Mouse (Mus musculus) inflammation-experienced regulatory T-cells (primary cell): ENCODE results near the gene Ccl19. TPM values are rescaled to one million over a fixed set of nuclear protein-coding genes. Genes with fewer than 3 reads are reported as not detected.

Experiments
- polyA plus RNA-seq, 2 experiments: library from polyadenylated mRNA; unstranded; fragments of 100-300 nt; shearing (Covaris generic); gene quantifications; one replicate each; pipeline ENCODE4 v1.2.1; 2017

The Ccl19 gene
- not detected for polyA plus RNA-seq

DNA sequence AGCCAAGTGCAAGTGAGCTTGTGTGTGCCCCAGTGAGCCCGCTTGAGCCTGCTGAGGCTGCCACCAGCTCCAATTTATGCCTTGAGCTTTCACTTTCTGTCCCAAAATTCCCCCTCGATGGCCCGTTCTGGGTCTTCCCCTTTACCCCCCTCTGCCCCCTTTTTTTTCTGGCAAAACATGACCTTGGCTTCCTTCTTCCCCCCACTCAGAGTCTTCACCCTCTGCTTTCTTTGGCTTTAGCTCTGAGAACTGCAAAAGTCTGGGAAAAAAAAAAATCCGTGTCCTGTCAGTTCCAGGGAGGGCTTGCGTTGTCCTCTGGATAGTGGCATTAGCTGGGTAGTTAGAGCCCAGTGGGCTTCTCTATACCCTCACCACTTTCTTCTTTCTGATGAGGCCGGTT lies at the start of gene Ccl19:
Ccl19 (minus strand) TSS at position 101 of the 400 bp plus-strand sequence.

DNA sequence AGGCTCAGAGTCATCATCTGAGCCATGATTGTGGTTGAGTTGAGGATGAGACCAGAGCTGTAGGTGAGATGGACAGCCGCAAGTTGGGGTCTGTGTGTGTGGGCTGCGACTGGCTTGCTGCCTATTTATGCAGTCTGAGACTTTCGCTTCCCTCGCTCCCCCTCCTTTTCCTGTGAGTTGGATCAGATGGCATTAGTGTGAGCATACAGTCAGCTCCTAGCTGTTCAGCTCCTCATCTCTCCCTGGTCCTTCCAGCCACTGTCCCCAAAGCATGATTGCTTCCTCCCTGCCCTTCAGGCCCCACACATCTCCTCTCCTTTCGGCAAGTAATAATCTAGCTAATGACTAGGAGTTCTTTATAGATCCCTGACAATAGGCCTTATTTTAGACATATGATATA lies 17.5 kb upstream of the Ccl19 start, which contains the start of gene Ccl21a:
Ccl21a (minus strand) TSS at position 101 of the 400 bp plus-strand sequence.

DNA sequence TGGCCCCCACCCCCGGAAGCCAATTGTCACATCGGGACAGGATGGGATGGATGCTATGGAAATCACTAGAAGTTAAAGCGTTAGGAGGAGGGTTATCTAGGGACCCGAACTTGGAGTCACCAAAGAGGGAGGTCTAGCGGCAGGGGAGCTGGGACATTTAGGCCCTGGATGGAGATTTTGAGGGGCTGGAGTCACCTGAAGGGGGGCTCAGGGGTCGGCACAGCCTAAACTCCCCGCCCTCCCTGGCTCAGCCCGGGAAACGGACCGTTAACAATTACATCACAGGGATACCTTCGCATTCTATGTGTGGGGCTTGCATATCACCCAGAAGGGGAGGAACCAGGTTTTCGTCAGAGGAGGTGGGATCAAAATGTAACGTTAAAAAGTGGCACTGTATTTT lies 21.1 kb downstream of the Ccl19 start, which contains the start of gene 4930578G10Rik:
4930578G10Rik (plus strand) TSS at position 301 of the 400 bp plus-strand sequence.

Other genes with a start within 250 kb of the Ccl19 start
- not detected for gene Fam205a2, start 228.4 kb downstream of the Ccl19 start, polyA plus RNA-seq
- gene Gm10591, start 144.4 kb downstream of the Ccl19 start, polyA plus RNA-seq = not detected
- gene Gm2564, start 126.9 kb downstream of the Ccl19 start, polyA plus RNA-seq = under 1 TPM in 1 of 2 experiments, not detected in 1; 0.95 TPM
- not detected for gene Ccl27b, start 101.3 kb downstream of the Ccl19 start, polyA plus RNA-seq
- gene Il11ra2, start 94.7 kb downstream of the Ccl19 start, polyA plus RNA-seq = not detected
- under 1 TPM in 1 of 2 experiments, not detected in 1; 0.54 TPM for gene 4930578G10Rik, start 21.0 kb downstream of the Ccl19 start, polyA plus RNA-seq
- gene Ccl21a, start 17.4 kb upstream of the Ccl19 start, polyA plus RNA-seq = 1 to 10 TPM in 1 of 2 experiments, under 1 TPM in 1; 0.48 to 9.3 TPM
- gene Fam205a1, start 97.3 kb upstream of the Ccl19 start, polyA plus RNA-seq = not detected
- gene Gm12394, start 100.2 kb upstream of the Ccl19 start, polyA plus RNA-seq = under 1 TPM in 1 of 2 experiments, not detected in 1; 0.10 TPM
- gene Fam205c, start 117.7 kb upstream of the Ccl19 start, polyA plus RNA-seq = not detected
- under 1 TPM; 0.44 to 0.52 TPM for gene Phf24, start 160.1 kb upstream of the Ccl19 start, polyA plus RNA-seq
- 10 to 100 TPM; 12.5 to 18.8 TPM for gene Dnajb5, start 193.2 kb upstream of the Ccl19 start, polyA plus RNA-seq
- gene 1700022I11Rik, start 213.0 kb upstream of the Ccl19 start, polyA plus RNA-seq = under 1 TPM; 0.25 to 0.54 TPM
- 100 to 1,000 TPM; 305 to 348 TPM for gene Vcp, start 243.9 kb upstream of the Ccl19 start, polyA plus RNA-seq